Mouse (Mus musculus): ENCODE results near the gene Hebp1. TPM values are rescaled to one million over a fixed set of nuclear protein-coding genes. Genes with fewer than 3 reads are reported as not detected.

Gene Hebp1
- polyA plus RNA-seq (2014; fragmentation: Nextera tagmentation; extraction: Ambion mirVana), result 1.8 and 2.9 TPM in 2 replicates

DNA sequence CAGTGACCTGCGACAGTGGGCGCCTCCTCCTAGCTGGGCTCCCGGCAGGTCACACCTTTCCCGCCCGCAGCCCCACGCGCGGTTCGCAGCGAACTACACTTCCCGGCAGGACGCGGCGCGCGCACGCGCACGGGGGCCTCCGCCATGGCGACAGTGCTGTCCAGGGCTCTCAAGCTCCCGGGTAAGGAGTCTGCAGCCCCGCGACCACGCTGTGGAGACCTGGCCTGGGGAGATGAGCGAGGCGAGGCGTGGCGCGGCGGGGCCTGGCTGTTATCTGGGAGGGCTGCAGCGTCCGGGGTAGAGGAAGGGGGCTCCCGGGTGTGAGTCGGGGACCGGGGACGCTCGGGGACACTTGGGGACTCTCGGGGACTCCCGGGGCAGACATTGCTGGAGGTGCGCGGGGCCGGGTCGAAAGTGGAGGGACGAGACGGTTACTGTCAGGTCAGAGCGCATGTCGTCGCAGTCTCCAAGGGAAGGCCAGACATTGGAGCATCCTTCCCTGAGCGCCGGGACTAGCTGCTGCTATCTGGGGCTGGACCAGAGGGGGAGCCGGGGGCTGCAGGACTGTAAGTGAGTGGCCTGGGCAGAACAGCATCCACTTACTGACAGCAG is at the start of gene Hebp1, which contains the start of gene Fam234b:
TSS of gene Hebp1 (minus strand) at position 102 of the 612 bp plus-strand sequence.
TSS of gene Fam234b (plus strand) at position 57 of the 612 bp plus-strand sequence.
- no peaks in the 10 kb centered on the region; the same call in 1 of the 2 replicates for H3K27me3 ChIP-seq (ENCODE audit: control insufficient read depth, insufficient read depth, low read length)
- H3K4me1 ChIP-seq (ENCODE audit: control insufficient read depth, insufficient read depth, low read length), result peaks cover 4% of the 10 kb centered on the region; the same call in 1 of the 2 replicates
- peak within 1 kb of the TSS; percentile 85 for H3K4me2 ChIP-seq
- under 1% methylated on average over 52 of the region's 52 CpGs for WGBS
- no peaks in the 10 kb centered on the region for H3K36me3 ChIP-seq (ENCODE audit: control insufficient read depth, insufficient read depth, low read length)
- DNase-seq (ENCODE audit: low spot score, missing footprints) (peak; percentile 98), ATAC-seq (ENCODE audit: low FRiP score) (peak; percentile 95)
- peak within 1 kb of the TSS; percentile 62 for H3K27ac ChIP-seq (ENCODE audit: low read depth, low read length)
- H3K9ac ChIP-seq (ENCODE audit: low read length), result peak within 1 kb of the TSS; percentile 87
- peak within 1 kb of the TSS; percentile 71 for H3K4me3 ChIP-seq (ENCODE audit: low read depth, low read length)
- no peaks in the 10 kb centered on the region; the same call in 1 of the 2 replicates for H3K9me3 ChIP-seq (ENCODE audit: control insufficient read depth, low read length)

DNA sequence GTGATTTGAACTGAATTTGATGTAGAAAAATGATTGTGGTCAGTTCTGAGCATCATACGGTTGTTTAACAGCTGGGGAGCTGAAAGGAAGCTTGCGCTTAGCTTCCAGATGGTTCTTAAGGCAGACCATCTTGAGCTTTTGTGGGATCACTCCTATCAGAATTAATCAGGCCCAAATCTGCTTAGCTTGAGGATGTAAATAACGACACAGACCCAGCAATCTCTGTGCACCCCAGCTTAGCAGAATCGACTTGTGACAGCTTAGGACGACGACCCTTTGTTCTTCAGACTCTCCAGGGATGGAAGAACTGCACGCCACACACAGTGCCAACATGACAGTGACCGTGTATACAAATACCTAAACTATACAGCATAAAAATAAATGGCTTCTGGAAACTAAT is 47.8 kb upstream of the Hebp1 start:
- no peaks in the 10 kb centered on the region for H3K4me1 ChIP-seq (ENCODE audit: control insufficient read depth, insufficient read depth, low read length)
- ATAC-seq (ENCODE audit: low FRiP score) (peak; percentile 44; the same call in 1 of the 2 replicates), DNase-seq (ENCODE audit: low spot score, missing footprints) (peak; percentile 82)
- no peak overlapping the region for H3K27ac ChIP-seq (ENCODE audit: low read depth, low read length)
- no peaks in the 10 kb centered on the region for H3K27me3 ChIP-seq (ENCODE audit: control insufficient read depth, insufficient read depth, low read length)
- no peak overlapping the region for H3K4me2 ChIP-seq
- H3K9ac ChIP-seq (ENCODE audit: low read length), result no peak overlapping the region; the same call in 1 of the 2 replicates
- WGBS, result 54% methylated on average over 8 of the region's 8 CpGs
- no peaks in the 10 kb centered on the region for H3K9me3 ChIP-seq (ENCODE audit: control insufficient read depth, low read length)
- H3K36me3 ChIP-seq (ENCODE audit: control insufficient read depth, insufficient read depth, low read length), result no peaks in the 10 kb centered on the region
- H3K4me3 ChIP-seq (ENCODE audit: low read depth, low read length), result no peak overlapping the region

DNA sequence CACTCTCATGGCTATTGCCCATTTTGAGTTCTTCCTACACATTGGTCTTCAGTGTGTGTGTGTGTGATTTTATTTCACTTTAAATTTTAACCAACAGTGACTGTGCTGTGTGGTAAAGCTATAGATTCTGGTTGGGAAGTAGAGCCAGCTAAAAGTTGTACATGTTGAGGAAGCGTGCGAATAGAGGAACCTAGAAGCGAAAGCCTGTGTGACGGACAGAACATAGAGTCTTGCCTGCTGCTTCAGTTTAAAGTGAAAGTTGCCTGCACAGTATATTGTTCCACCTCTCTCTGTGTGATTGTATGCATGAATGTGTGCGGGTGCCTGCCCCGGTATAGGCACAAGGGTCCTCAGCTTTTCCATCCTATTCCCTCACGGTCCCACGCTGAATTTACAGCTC is 42.5 kb upstream of the Hebp1 start:
- H3K4me1 ChIP-seq (ENCODE audit: control insufficient read depth, insufficient read depth, low read length), result no peaks in the 10 kb centered on the region
- ATAC-seq (ENCODE audit: low FRiP score), result no peak
- H3K9me3 ChIP-seq (ENCODE audit: control insufficient read depth, low read length), result no peaks in the 10 kb centered on the region

GRCm38 (mm10) chr6:135238211-135238610 is 40.4 kb upstream of the Hebp1 start:
- H3K27ac ChIP-seq (ENCODE audit: low read depth, low read length), result no peak overlapping the region
- H3K4me2 ChIP-seq, result no peak overlapping the region
- ATAC-seq (ENCODE audit: low FRiP score) (no peak), DNase-seq (ENCODE audit: low spot score, missing footprints) (peak; percentile 54)
- H3K27me3 ChIP-seq (ENCODE audit: control insufficient read depth, insufficient read depth, low read length), result no peaks in the 10 kb centered on the region
- H3K4me1 ChIP-seq (ENCODE audit: control insufficient read depth, insufficient read depth, low read length), result no peaks in the 10 kb centered on the region
- no peaks in the 10 kb centered on the region for H3K36me3 ChIP-seq (ENCODE audit: control insufficient read depth, insufficient read depth, low read length)
- H3K4me3 ChIP-seq (ENCODE audit: low read depth, low read length), result no peak overlapping the region
- H3K9ac ChIP-seq (ENCODE audit: low read length), result no peak overlapping the region
- H3K9me3 ChIP-seq (ENCODE audit: control insufficient read depth, low read length), result no peaks in the 10 kb centered on the region
- WGBS, result 63% methylated on average over 4 of the region's 4 CpGs

More for the DNA sequence above, 42.5 kb upstream of the Hebp1 start:
- no peaks in the 10 kb centered on the region for H3K36me3 ChIP-seq (ENCODE audit: control insufficient read depth, insufficient read depth, low read length)
- WGBS, result 91% methylated on average over 8 of the region's 8 CpGs
- DNase-seq (ENCODE audit: low spot score, missing footprints), result peak; percentile 17
- H3K27ac ChIP-seq (ENCODE audit: low read depth, low read length), result no peak overlapping the region
- no peak overlapping the region for H3K4me3 ChIP-seq (ENCODE audit: low read depth, low read length)
- no peak overlapping the region for H3K4me2 ChIP-seq
- H3K9ac ChIP-seq (ENCODE audit: low read length), result no peak overlapping the region
- no peaks in the 10 kb centered on the region for H3K27me3 ChIP-seq (ENCODE audit: control insufficient read depth, insufficient read depth, low read length)

GRCm38 (mm10) chr6:135237326-135237725 is 39.5 kb upstream of the Hebp1 start:
- ATAC-seq (ENCODE audit: low FRiP score) (no peak), DNase-seq (ENCODE audit: low spot score, missing footprints) (no peak)
- Histone ChIP-seq H3K9ac (ENCODE audit: low read length) (no peak overlapping the region), H3K27ac (ENCODE audit: low read depth, low read length) (no peak overlapping the region), H3K4me3 (ENCODE audit: low read depth, low read length) (no peak overlapping the region), H3K36me3 (ENCODE audit: control insufficient read depth, insufficient read depth, low read length) (no peaks in the 10 kb centered on the region), H3K4me2 (no peak overlapping the region), H3K9me3 (ENCODE audit: control insufficient read depth, low read length) (no peaks in the 10 kb centered on the region), H3K27me3 (ENCODE audit: control insufficient read depth, insufficient read depth, low read length) (no peaks in the 10 kb centered on the region), H3K4me1 (ENCODE audit: control insufficient read depth, insufficient read depth, low read length) (0 out of 2 replicates have a peak, but pooled peaks cover 3% of the 10 kb centered on the region)
- whole genome bisulfite sequencing, result 75% methylated on average over 14 of the region's 14 CpGs

- ATAC-seq (ENCODE audit: low FRiP score), result no peak
- no peaks in the 10 kb centered on the region for H3K27me3 ChIP-seq (ENCODE audit: control insufficient read depth, insufficient read depth, low read length)
- no peaks in the 10 kb centered on the region for H3K36me3 ChIP-seq (ENCODE audit: control insufficient read depth, insufficient read depth, low read length)
- H3K27ac ChIP-seq (ENCODE audit: low read depth, low read length), result no peak overlapping the region
- no peak for DNase-seq (ENCODE audit: low spot score, missing footprints)
- H3K4me2 ChIP-seq, result no peak overlapping the region
- 0 out of 2 replicates have a peak, but pooled peaks cover 3% of the 10 kb centered on the region for H3K4me1 ChIP-seq (ENCODE audit: control insufficient read depth, insufficient read depth, low read length)
- no peaks in the 10 kb centered on the region for H3K9me3 ChIP-seq (ENCODE audit: control insufficient read depth, low read length)
- no peak overlapping the region for H3K4me3 ChIP-seq (ENCODE audit: low read depth, low read length)
- no peak overlapping the region for H3K9ac ChIP-seq (ENCODE audit: low read length)
- 90% methylated on average over 3 of the region's 3 CpGs for WGBS
These were observed 38.8 kb upstream of the Hebp1 start for GRCm38 (mm10) chr6:135236576-135236975.

GRCm38 (mm10) chr6:135235742-135236141 is 37.9 kb upstream of the Hebp1 start:
- no peaks in the 10 kb centered on the region for H3K36me3 ChIP-seq (ENCODE audit: control insufficient read depth, insufficient read depth, low read length)
- 0 out of 2 replicates have a peak, but pooled peaks cover 3% of the 10 kb centered on the region for H3K4me1 ChIP-seq (ENCODE audit: control insufficient read depth, insufficient read depth, low read length)
- 94% methylated on average over 3 of the region's 3 CpGs for WGBS
- no peak overlapping the region for H3K4me3 ChIP-seq (ENCODE audit: low read depth, low read length)
- H3K27ac ChIP-seq (ENCODE audit: low read depth, low read length), result no peak overlapping the region
- H3K27me3 ChIP-seq (ENCODE audit: control insufficient read depth, insufficient read depth, low read length), result no peaks in the 10 kb centered on the region
- no peak for DNase-seq (ENCODE audit: low spot score, missing footprints)
- ATAC-seq (ENCODE audit: low FRiP score), result no peak
- H3K9ac ChIP-seq (ENCODE audit: low read length), result no peak overlapping the region
- no peak overlapping the region for H3K4me2 ChIP-seq
- no peaks in the 10 kb centered on the region for H3K9me3 ChIP-seq (ENCODE audit: control insufficient read depth, low read length)

DNA sequence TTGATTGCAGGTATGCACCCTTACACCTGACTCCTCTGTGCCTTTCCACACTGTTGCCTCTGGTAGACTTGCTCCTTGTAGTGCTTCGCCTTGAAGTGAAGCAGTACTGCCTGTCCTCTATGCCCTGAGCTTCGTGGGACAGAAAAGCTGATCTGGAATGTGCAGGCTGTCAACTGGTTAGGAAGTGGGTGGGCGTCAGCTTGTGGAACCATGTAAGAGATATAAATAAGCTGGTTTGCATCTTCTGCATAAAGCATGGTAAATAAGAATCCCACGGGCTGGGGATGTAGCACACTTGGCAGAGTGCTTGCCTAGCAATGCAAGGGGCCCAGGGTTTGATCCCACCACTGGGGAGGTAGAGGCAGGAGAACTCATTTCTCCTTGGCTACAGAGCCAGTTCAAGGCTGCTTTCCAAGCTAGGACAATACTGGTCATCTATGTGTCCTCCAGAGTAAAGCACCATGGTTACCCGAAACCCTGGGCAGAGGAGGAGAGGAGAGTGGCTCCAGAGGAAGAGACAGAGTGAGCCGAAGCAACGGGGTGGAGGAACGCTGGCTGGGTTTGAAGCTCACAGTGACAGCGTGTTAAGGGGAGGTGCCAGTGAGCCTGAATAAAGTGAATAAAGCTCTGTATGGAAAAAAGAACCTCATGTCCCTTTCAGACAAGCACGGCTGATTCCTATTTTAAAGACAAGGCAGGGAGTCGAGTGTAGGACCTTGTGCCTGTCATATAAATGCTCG is 34.8 kb upstream of the Hebp1 start:
- Histone ChIP-seq H3K9me3 (ENCODE audit: control insufficient read depth, low read length) (no peaks in the 10 kb centered on the region), H3K4me2 (no peak overlapping the region), H3K27me3 (ENCODE audit: control insufficient read depth, insufficient read depth, low read length) (no peaks in the 10 kb centered on the region), H3K4me3 (ENCODE audit: low read depth, low read length) (no peak overlapping the region), H3K27ac (ENCODE audit: low read depth, low read length) (no peak overlapping the region), H3K9ac (ENCODE audit: low read length) (no peak overlapping the region), H3K4me1 (ENCODE audit: control insufficient read depth, insufficient read depth, low read length) (peaks cover 8% of the 10 kb centered on the region; the same call in 1 of the 2 replicates), H3K36me3 (ENCODE audit: control insufficient read depth, insufficient read depth, low read length) (no peaks in the 10 kb centered on the region)
- WGBS, result 59% methylated on average over 12 of the region's 12 CpGs
- DNase-seq (ENCODE audit: low spot score, missing footprints) (no peak), ATAC-seq (ENCODE audit: low FRiP score) (no peak)

DNA sequence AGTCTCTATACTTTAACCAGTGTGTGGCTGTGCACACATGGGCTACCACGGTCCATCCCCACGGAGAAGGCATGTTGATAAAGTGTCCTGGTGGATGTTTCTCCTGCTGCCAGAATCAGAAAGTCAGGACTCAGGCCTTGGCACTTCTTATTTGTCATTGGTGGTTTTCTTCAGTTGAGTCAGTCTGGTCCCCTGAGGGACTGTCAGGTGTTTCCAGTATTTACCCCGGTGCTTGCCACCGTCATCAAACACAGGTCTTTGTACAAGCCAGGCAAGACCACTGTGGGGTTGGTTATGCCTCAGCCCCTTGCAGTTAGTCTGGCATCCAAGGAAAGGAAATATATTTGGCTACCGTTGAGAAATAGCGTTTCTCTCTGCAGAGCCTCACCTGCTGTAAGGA is 32.8 kb upstream of the Hebp1 start:
- DNase-seq (ENCODE audit: low spot score, missing footprints), result no peak
- Histone ChIP-seq H3K9ac (ENCODE audit: low read length) (no peak overlapping the region), H3K36me3 (ENCODE audit: control insufficient read depth, insufficient read depth, low read length) (no peaks in the 10 kb centered on the region), H3K4me3 (ENCODE audit: low read depth, low read length) (no peak overlapping the region), H3K27me3 (ENCODE audit: control insufficient read depth, insufficient read depth, low read length) (no peaks in the 10 kb centered on the region), H3K27ac (ENCODE audit: low read depth, low read length) (no peak overlapping the region), H3K4me2 (no peak overlapping the region), H3K4me1 (ENCODE audit: control insufficient read depth, insufficient read depth, low read length) (peaks cover 8% of the 10 kb centered on the region; the same call in 1 of the 2 replicates), H3K9me3 (ENCODE audit: control insufficient read depth, low read length) (no peaks in the 10 kb centered on the region)
- no peak for ATAC-seq (ENCODE audit: low FRiP score)
- 93% methylated on average over 6 of the region's 6 CpGs for WGBS

All from midbrain, embryonic 11.5 days (tissue).